Mouse (Mus musculus) liver, adult 2 months (tissue): ENCODE data around the gene Cdh13. TPM values are rescaled to one million over a fixed set of nuclear protein-coding genes. Genes with fewer than 3 reads are reported as not detected.

Experiments used
- DNase-seq: peaks from one replicate; pipeline ENCODE4 v3.0.0-alpha.2; 2011; ENCODE audit warnings: low read depth, low spot score; ENCODE audit errors: extremely low read depth
- H3K27ac ChIP-seq: fragments of 200-500 bp; replicated peaks from 2 replicates; pipeline ENCODE4 v1.5.1; 2012; ENCODE audit warnings: low read depth, mild to moderate bottlenecking, control low read depth, inconsistent platforms, low read length; ENCODE audit not compliant: insufficient read depth
- H3K27me3 ChIP-seq: fragments of 200-500 bp; 2 replicates; pipeline ENCODE4 v1.6.1; 2012; ENCODE audit warnings: mild to moderate bottlenecking, moderate library complexity, low read length, inconsistent platforms; ENCODE audit not compliant: control insufficient read depth, insufficient read depth
- H3K36me3 ChIP-seq: fragments of 200-500 bp; 2 replicates; pipeline ENCODE4 v1.6.1; 2012; ENCODE audit warnings: low read length, inconsistent platforms; ENCODE audit not compliant: control insufficient read depth, insufficient read depth
- H3K4me1 ChIP-seq: fragments of 200-500 bp; 2 replicates; pipeline ENCODE4 v1.6.1; 2011; ENCODE audit warnings: low read length; ENCODE audit not compliant: control insufficient read depth, insufficient read depth
- H3K4me3 ChIP-seq: fragments of 200-500 bp; 2 replicates; pipeline ENCODE4 v1.5.1; 2011; ENCODE audit warnings: low read depth, mild to moderate bottlenecking, control low read depth, low read length, moderate library complexity; ENCODE audit not compliant: insufficient read depth
- H3K79me2 ChIP-seq: fragments of 200-500 bp; 2 replicates; pipeline ENCODE4 v1.6.1; 2012; ENCODE audit warnings: inconsistent platforms, mild to moderate bottlenecking, low read length, moderate library complexity; ENCODE audit not compliant: control insufficient read depth, insufficient read depth
- H3K9ac ChIP-seq: fragments of 200-500 bp; 2 replicates; pipeline ENCODE4 v1.6.1; 2012; ENCODE audit warnings: low read depth, mild to moderate bottlenecking, control low read depth, inconsistent platforms, low read length
- CTCF ChIP-seq: fragments of 200-500 bp; IDR thresholded peaks from 2 replicates; pipeline ENCODE4 v1.5.1; 2011; ENCODE audit warnings: low read depth, low read length, control low read depth
- POLR2A ChIP-seq: fragments of 200-500 bp; IDR thresholded peaks from 2 replicates; pipeline ENCODE4 v1.6.1; 2011; ENCODE audit warnings: low read length, control low read depth; ENCODE audit not compliant: insufficient read depth; ENCODE audit errors: extremely low read depth
- WGBS: fragments of 180-500 bp; shearing (Covaris S2); methylation state at CpG from one replicate; pipeline ENCODE4 v1.1.7; 2018; 5-methylcytosine and 5-hydroxymethylcytosine counted together
- polyA plus RNA-seq: library from polyadenylated mRNA; depleted of rRNA; stranded (reverse); fragments of >200 nt; gene quantifications from 2 replicates; pipeline ENCODE4 v1.2.3, GENCODE M21; 2012
- total RNA-seq: library from RNA; depleted of rRNA; stranded (reverse); fragments of >200 nt; gene quantifications from 2 replicates; pipeline ENCODE4 v1.2.3, GENCODE M21; 2014

Gene Cdh13
- total and polyA plus RNA-seq, 2 experiments: 1.5 to 2.1 TPM

- no peak overlapping the region for H3K9ac ChIP-seq
- H3K4me1 ChIP-seq: no peaks in the 10 kb centered on the region
- H3K27me3 ChIP-seq: no peaks in the 10 kb centered on the region
- TF ChIP-seq POLR2A (no peak), CTCF (no peak)
- H3K79me2 ChIP-seq: no peaks in the 10 kb centered on the region
- H3K36me3 ChIP-seq: no peaks in the 10 kb centered on the region
- no peak overlapping the region for H3K4me3 ChIP-seq
- no peak for DNase-seq
- H3K27ac ChIP-seq: no peak overlapping the region
- whole genome bisulfite sequencing: 84% methylated on average over 8 of the region's 8 CpGs
Observed at GRCm38 (mm10) chr8:118601376-118601775, 317.8 kb downstream of the Cdh13 start.

GRCm38 (mm10) chr8:118602074-118602473 is 318.5 kb downstream of the Cdh13 start:
- H3K27ac ChIP-seq: no peak overlapping the region
- TF ChIP-seq POLR2A: no peak
- no peak for TF ChIP-seq CTCF
- no peaks in the 10 kb centered on the region for H3K4me1 ChIP-seq
- H3K79me2 ChIP-seq: no peaks in the 10 kb centered on the region
- 84% methylated on average over 8 of the region's 8 CpGs for WGBS
- no peak for DNase-seq
- no peaks in the 10 kb centered on the region for H3K27me3 ChIP-seq
- no peak overlapping the region for H3K9ac ChIP-seq
- H3K36me3 ChIP-seq: no peaks in the 10 kb centered on the region
- no peak overlapping the region for H3K4me3 ChIP-seq

GRCm38 (mm10) chr8:118611551-118611950 is 328.0 kb downstream of the Cdh13 start:
- Histone ChIP-seq H3K36me3 (no peaks in the 10 kb centered on the region), H3K9ac (no peak overlapping the region), H3K79me2 (no peaks in the 10 kb centered on the region), H3K4me3 (no peak overlapping the region), H3K4me1 (no peaks in the 10 kb centered on the region), H3K27ac (no peak overlapping the region), H3K27me3 (no peaks in the 10 kb centered on the region)
- no peak for TF ChIP-seq POLR2A
- no peak for TF ChIP-seq CTCF
- DNase-seq: no peak
- WGBS: 90% methylated on average over 10 of the region's 10 CpGs

GRCm38 (mm10) chr8:118618195-118618594 is 334.7 kb downstream of the Cdh13 start:
- H3K4me1 ChIP-seq: no peaks in the 10 kb centered on the region
- no peaks in the 10 kb centered on the region for H3K36me3 ChIP-seq
- no peak overlapping the region for H3K4me3 ChIP-seq
- 86% methylated on average over 10 of the region's 10 CpGs for WGBS
- TF ChIP-seq POLR2A: no peak
- no peak for TF ChIP-seq CTCF
- no peak overlapping the region for H3K27ac ChIP-seq
- DNase-seq: no peak
- H3K27me3 ChIP-seq: no peaks in the 10 kb centered on the region
- no peak overlapping the region for H3K9ac ChIP-seq
- no peaks in the 10 kb centered on the region for H3K79me2 ChIP-seq

- WGBS: 64% methylated on average over 5 of the region's 5 CpGs
- H3K36me3 ChIP-seq: no peaks in the 10 kb centered on the region
- H3K27me3 ChIP-seq: no peaks in the 10 kb centered on the region
- H3K79me2 ChIP-seq: no peaks in the 10 kb centered on the region
- no peak for TF ChIP-seq POLR2A
- TF ChIP-seq CTCF: no peak
- no peaks in the 10 kb centered on the region for H3K4me1 ChIP-seq
- no peak for DNase-seq
- H3K4me3 ChIP-seq: no peak overlapping the region
- no peak overlapping the region for H3K9ac ChIP-seq
- no peak overlapping the region for H3K27ac ChIP-seq
Observed at GRCm38 (mm10) chr8:118626425-118626824, 342.9 kb downstream of the Cdh13 start.

GRCm38 (mm10) chr8:118627737-118628136 is 344.2 kb downstream of the Cdh13 start:
- TF ChIP-seq CTCF (no peak), POLR2A (no peak)
- H3K27ac ChIP-seq: no peak overlapping the region
- H3K36me3 ChIP-seq: no peaks in the 10 kb centered on the region
- WGBS: 80% methylated on average over 5 of the region's 5 CpGs
- no peaks in the 10 kb centered on the region for H3K4me1 ChIP-seq
- H3K27me3 ChIP-seq: no peaks in the 10 kb centered on the region
- no peak for DNase-seq
- no peak overlapping the region for H3K9ac ChIP-seq
- no peak overlapping the region for H3K4me3 ChIP-seq
- H3K79me2 ChIP-seq: no peaks in the 10 kb centered on the region
